Comparison of ENCODE assay signal across 31 mouse cellular contexts in genomic region chr2:44594276-44594675, GRCm38 (mm10).
"Had no signal": no experiment of that assay in that cellular context is flagged by ENCODE, and none has a peak within 500 bp of the region (broad histone marks: within the 10 kb centered on the region; RNA-seq: fewer than 3 reads in every experiment).

No protein-coding gene starts in this region.

- H3K9ac ChIP-seq: limb, embryonic 12.5 days; limb, embryonic 13.5 days; limb, embryonic 15.5 days; liver, embryonic 12.5 days; liver, embryonic 13.5 days; liver, embryonic 14.5 days; liver, embryonic 15.5 days; liver, postnatal 0 days; lung, embryonic 14.5 days; lung, embryonic 15.5 days; midbrain, embryonic 12.5 days; midbrain, embryonic 13.5 days; midbrain, embryonic 15.5 days; neural tube, embryonic 12.5 days had no signal

- DNase-seq: left cerebral cortex, postnatal 4 days; liver; liver, embryonic 13.5 days; liver, postnatal 0 days; lung, adult 18-20 months; lung, adult 2 months; lung, embryonic 14.5 days; lung, postnatal 10 days; lung, postnatal 14 days; lung, postnatal 36 days; lung, postnatal 4 days; midbrain, embryonic 14.5 days had no signal

- H3K4me2 ChIP-seq: limb, embryonic 12.5 days; limb, embryonic 13.5 days; limb, embryonic 15.5 days; liver, embryonic 11.5 days; liver, embryonic 12.5 days; liver, embryonic 13.5 days; liver, embryonic 15.5 days; lung, embryonic 14.5 days; lung, embryonic 15.5 days; midbrain, embryonic 11.5 days; midbrain, embryonic 12.5 days; midbrain, embryonic 13.5 days; midbrain, embryonic 15.5 days; neural tube, embryonic 12.5 days had no signal

- H3K4me3 ChIP-seq: limb, embryonic 10.5 days; limb, embryonic 12.5 days; limb, embryonic 13.5 days; limb, embryonic 15.5 days; liver, embryonic 12.5 days; liver, embryonic 13.5 days; liver, embryonic 15.5 days; lung, embryonic 15.5 days; megakaryocyte, embryonic 14.5 days; midbrain, embryonic 10.5 days; midbrain, embryonic 12.5 days; midbrain, embryonic 13.5 days; midbrain, embryonic 15.5 days; neural tube, embryonic 12.5 days had no signal

- H3K36me3 ChIP-seq: limb, embryonic 10.5 days; limb, embryonic 12.5 days; limb, embryonic 13.5 days; limb, embryonic 15.5 days; liver, embryonic 12.5 days; liver, embryonic 13.5 days; liver, embryonic 15.5 days; lung, embryonic 15.5 days; midbrain, embryonic 10.5 days; midbrain, embryonic 12.5 days; midbrain, embryonic 13.5 days; midbrain, embryonic 15.5 days; neural tube, embryonic 12.5 days had no signal

- H3K4me1 ChIP-seq: limb, embryonic 10.5 days; limb, embryonic 15.5 days; liver, embryonic 12.5 days; liver, embryonic 13.5 days; liver, embryonic 15.5 days; megakaryocyte, embryonic 14.5 days; midbrain, embryonic 10.5 days; midbrain, embryonic 12.5 days; midbrain, embryonic 13.5 days; midbrain, embryonic 15.5 days; neural tube, embryonic 12.5 days had no signal

- H3K27ac ChIP-seq: limb, embryonic 10.5 days; limb, embryonic 12.5 days; limb, embryonic 13.5 days; limb, embryonic 15.5 days; liver, embryonic 12.5 days; liver, embryonic 13.5 days; liver, embryonic 14.5 days; liver, embryonic 15.5 days; lung, embryonic 15.5 days; macrophage; midbrain, embryonic 10.5 days; midbrain, embryonic 12.5 days; midbrain, embryonic 13.5 days; midbrain, embryonic 15.5 days; neural tube, embryonic 12.5 days had no signal

- ATAC-seq: liver, embryonic 12.5 days; liver, postnatal 0 days; lung, postnatal 0 days; midbrain, embryonic 13.5 days; midbrain, embryonic 15.5 days; midbrain, embryonic 16.5 days had no signal

- H3K27me3 ChIP-seq: limb, embryonic 12.5 days; limb, embryonic 13.5 days; limb, embryonic 15.5 days; liver, embryonic 12.5 days; liver, embryonic 13.5 days; liver, embryonic 15.5 days; lung, embryonic 15.5 days; megakaryocyte, embryonic 14.5 days; midbrain, embryonic 12.5 days; midbrain, embryonic 13.5 days; midbrain, embryonic 15.5 days; neural tube, embryonic 12.5 days had no signal

- H3K9me3 ChIP-seq: limb, embryonic 10.5 days; limb, embryonic 12.5 days; limb, embryonic 13.5 days; limb, embryonic 15.5 days; liver, embryonic 12.5 days; liver, embryonic 13.5 days; liver, embryonic 15.5 days; lung, embryonic 15.5 days; megakaryocyte, embryonic 14.5 days; midbrain, embryonic 10.5 days; midbrain, embryonic 12.5 days; midbrain, embryonic 13.5 days; midbrain, embryonic 15.5 days; neural tube, embryonic 12.5 days had no signal
